Mouse (Mus musculus) urinary bladder, postnatal 36 days (tissue): ENCODE results near the gene Stil.

Experiments used
- DNase-seq, 2 experiments: peaks; one replicate each; pipeline ENCODE4 v3.0.0; 2022; ENCODE audit warnings: low spot score in 2 of 2, mixed read lengths in 1 of 2

Gene Stil

DNA sequence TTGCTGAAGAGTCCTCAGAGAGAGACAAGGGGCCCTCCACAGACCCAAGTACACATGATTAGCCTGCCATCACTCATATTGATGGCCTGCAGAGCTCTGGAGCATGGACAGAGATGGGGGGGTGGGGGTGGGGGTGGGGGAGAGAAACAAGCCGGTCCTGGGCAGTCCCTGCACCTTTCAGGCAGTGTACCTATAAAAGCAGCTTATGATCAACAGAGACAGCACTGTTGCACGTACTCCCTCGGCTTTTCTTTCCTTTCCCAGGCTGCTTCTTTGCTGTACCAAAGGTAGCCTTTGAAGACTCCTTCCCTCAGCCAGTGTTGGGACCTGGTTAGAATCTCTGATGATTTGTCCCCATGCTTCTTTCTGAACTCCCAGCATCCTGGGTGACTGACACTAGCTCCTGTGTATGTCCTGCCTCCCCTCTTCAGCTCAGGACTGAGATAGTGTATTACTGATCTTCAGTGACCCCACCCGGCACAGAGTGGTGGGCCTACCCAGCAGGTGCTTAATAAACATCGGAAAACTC is 79.9 kb downstream of the Stil start:
- DNase-seq = no peak

DNA sequence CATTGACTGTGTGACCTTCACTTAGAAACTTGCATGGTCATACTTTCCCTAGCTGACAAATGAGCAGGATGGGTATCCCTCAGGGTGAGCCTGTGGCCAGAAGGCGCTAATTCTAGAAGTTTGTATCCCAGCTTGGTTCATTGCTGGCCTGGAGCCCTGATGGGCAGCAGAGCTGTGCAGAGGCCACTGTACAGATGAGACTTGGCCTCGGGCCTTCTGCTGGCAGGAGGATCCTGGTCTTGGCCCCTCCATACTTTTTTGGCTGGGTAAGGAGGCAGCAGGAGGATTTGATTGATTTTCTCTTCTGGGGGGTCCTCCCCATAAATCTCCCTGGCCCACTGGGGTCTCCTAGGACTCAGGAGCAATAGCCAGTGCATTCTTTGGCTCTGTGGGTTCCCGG is 83.1 kb downstream of the Stil start:
- no peak for DNase-seq

DNA sequence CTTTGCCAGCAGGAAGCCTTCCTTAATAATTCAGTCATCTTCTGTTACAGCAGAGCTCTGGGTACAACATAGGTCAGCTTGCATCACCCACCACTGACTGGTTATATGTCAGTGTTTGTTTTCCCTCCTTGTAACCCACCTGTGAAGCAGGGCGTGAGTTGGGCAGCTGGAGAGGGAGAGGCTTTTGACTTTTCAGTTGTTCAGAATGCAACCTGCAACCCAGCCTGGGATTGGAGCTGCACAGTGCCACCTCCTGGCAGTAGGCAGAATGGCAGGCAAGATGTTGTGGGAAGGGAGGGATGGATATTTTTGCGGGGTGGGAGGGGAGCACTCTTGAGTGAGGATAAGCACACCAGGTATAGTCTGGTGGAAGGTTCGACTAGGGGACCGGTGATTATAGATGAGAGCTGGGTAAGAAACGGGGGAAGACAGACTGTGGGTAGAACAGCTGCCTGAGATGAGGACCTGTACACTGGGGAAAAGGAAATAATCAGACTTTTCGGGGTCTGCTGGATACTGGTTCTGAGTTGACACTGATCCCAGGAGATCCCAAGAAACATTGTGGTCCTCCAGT is 85.7 kb downstream of the Stil start:
- DNase-seq = peak in 1 of 2 experiments; percentile 52

DNA sequence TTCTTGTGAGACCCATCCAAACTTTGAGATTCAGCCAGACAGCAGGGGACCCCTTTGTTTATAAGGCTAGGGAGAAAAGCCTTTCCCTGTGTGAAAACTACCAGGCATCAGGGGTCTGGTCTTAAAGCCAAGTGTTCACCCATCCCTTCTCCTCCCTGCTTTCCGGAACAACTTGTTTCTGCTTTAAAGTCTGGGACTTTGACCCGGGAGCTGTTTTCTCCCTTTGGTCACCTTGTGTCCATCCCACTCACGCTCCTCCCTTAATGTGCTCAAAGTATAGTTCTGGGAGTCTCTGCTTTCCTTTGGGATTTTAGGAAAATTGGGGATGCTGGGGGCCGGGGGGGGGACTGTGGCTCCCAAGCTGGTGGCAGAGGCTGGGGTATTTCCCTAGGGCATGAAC is 86.3 kb downstream of the Stil start:
- no peak for DNase-seq

DNA sequence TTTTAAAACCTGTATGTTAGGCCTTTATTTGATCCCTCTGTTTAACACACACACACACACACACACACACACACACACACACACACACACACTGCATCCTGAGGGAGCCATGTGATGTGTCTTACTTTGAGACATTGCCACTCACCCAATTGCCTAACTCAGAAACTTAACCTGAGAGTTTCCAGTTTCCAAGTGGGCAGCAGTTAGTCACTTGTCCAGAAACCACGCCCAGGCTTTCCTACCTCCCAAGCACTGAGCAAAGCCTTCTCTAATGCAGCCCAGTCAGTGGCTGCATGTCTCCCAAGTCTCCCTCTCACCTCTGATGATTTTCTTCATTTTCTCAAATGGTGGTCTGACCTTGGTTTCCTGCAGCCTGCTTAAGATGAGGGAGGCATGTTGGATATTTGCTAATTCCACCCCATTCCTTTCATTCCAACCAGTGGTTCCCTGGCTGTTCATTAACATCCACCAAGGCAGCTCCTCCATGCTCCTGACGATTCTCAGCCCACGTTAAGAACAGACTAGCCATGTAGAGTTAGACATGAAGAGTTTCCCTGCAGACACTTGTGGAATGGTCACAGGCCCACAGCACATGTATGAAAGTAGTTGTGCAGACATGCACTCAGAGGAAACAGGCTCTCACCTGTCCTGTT is 86.9 kb downstream of the Stil start:
- no peak for DNase-seq

DNA sequence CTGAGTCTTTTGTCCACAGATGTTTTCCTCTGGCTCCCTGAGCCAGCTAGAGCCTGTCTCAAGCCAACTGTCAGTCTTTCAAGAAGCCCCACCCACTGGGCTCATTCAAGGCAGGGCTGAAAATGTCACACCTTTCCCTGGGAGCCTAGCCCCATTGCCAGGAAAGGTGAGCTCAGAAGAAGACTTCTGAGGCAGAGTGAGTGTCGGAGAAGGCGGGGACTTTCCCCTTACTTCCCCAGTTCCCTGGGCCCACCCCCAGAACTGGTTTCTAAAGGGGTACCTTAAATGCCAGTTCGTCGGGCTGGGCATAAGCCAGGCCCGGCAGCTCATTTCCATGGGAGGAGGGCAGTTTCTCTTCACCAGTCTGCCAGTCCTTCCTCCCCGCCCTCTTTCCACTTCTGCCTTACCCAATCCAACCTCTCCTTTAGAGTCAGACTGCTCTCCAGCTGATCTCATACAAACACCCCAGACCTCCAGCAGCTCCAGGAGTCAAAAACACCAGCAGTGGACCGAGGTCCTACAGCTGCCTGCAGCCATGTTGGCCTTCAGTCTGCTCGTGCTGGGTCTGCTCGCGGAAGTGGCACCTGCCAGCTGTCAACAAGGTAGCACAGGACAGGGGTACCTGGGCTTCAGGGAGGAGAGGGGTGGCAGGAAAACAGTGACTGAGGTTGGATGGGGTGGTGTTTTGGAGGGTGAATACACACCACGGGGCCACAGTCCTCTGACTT is 88.8 kb downstream of the Stil start, which contains the start of gene Pdzk1ip1:
Gene Pdzk1ip1 (plus strand): TSS at position 98 of the 728 bp plus-strand sequence.
- DNase-seq = no peak

DNA sequence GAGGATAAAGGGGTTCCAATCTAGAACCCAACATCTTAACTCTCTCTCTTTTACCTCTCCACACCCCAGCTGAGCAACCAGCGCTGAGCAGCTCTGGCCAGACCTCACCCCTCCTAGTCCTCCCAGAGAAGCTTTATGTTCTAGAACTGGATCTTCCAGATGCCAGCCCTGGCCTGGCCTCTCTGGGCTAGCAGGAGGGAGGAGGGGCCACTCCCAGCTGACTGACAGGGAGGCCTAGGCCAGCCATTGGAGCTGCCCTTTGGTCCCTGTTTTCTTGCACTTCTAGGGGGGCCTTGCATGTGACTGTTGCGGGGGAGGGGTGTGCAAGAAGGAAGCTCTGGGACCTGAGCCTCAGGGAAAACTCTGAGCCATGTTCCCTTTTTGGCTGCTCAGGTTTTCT is 90.6 kb downstream of the Stil start:
- peak in 1 of 2 experiments; percentile 43 for DNase-seq

DNA sequence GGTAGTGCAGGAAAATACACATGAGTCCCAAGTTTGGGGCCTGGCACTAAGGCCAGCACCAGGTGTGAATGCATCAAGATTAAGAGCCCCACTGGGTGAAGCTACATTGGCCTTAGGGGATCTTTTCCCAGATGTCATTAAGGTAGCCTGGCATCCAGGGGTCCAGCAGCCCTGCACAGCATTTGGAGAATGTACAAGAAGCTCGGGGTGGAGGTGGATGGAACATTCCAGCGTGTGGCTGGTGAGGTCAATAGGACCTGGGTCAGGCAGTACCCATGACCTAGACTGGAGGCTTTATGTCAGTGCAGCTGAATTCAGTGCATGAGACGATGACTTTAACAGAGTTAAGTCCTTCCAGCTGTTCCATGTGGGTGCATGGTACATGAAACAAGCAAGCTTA is 91.8 kb downstream of the Stil start:
- no peak for DNase-seq
